Mouse (Mus musculus) stomach, postnatal 0 days (tissue): ENCODE measurements around the gene Esd.

Experiments used
- CTCF ChIP-seq: IDR thresholded peaks from 2 replicates; pipeline ENCODE4 v1.5.1; 2016; ENCODE audit warnings: antibody characterized with exemption, low read depth, mild to moderate bottlenecking, moderate library complexity
- EP300 ChIP-seq: optimal IDR thresholded peaks from 2 replicates; pipeline ENCODE3; 2016; ENCODE audit warnings: antibody characterized with exemption

DNA sequence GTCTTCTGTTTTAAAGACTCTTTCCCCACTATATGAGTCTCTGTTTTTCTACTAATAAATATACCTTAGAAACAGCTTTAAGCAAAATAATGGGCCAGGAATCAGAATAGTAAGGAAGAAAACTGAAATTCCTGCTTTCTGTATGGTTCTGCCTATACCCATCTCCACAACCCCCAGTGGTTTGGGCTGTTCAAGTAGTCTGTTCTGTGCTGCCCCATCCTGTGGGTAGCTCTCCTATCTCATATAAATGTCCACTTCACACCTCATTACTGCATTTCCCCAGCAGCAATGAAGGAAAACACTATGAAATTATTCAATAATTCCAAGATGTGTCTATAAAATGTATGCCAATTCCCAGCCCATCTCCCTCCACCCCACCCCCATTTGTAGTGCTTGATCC, 34.7 kb upstream of the Esd start:
- no peak for TF ChIP-seq CTCF
- TF ChIP-seq EP300 = no peak
